ENCODE assay signal across 8 mouse cellular contexts in the genomic region with DNA sequence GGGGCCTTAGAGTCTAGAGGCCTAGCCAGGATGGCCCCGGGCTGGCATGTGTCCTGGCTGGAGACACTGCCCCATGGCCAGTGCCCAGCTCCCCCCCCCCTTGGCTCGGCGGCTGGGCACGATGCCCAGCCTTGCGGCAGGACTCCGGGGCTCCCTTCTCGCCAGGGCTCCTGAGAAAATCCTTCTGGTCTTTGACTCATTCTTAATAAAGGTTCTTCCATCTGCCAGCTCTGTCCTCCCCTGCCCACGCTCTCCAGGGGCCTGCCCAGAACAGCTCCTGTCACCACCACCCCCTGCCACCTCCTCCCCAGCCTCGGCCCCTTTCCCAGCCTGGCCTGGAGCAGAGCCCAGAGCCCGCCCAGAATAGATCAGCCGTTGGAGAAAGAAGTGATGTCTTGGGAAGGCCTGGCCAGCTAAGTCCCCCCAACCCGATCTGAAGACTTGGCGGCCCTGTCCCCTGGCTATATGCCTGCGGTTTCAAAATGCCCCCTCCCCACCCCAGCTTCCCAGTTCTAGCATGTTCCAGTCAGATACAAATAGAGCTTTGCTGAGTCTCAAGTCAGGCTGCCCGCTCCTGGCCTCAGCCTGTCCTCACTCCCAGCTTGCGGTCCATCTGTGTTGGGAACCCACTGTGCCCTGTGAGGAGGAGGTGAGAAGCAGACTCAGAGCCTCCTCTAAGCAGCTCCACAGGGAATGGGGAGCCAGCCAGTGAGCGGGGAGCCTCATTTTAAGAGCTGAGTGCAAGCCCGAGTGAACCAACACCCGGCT.
DNase-seq lines count a peak whose midpoint lies in the region; ATAC-seq lines count a peak whose summit lies in the region.

No protein-coding gene starts in this region.

- no peaks in the 10 kb centered on the region; the same call in 1 of the 2 replicates for H3K27me3 ChIP-seq in hindbrain, embryonic 16.5 days (replicated peaks; ENCODE audit: control insufficient read depth, insufficient read depth, low read length)
- 0 out of 2 replicates have a peak, but pooled peaks cover 8% of the 10 kb centered on the region for H3K27me3 ChIP-seq in midbrain, embryonic 13.5 days

- peak; percentile 67 to 72 for DNase-seq in adrenal gland, adult 18-20 months (ENCODE audit: low spot score in 2 of 2)
- peak; percentile 97 to 99 for DNase-seq in cerebellum, postnatal 25 days
- peak; percentile 88 for DNase-seq in gastrocnemius, postnatal 14 days
- DNase-seq in left cerebral cortex, adult 18-20 months (ENCODE audit: low spot score in 2 of 2), result peak; percentile 92 to 97
- peak; percentile 88 for DNase-seq in telencephalon, adult 2 months (ENCODE audit: low read depth, low spot score)
- DNase-seq in spleen, adult 12 weeks (ENCODE audit: low spot score), result no peak

- no peak overlapping the region for H3K4me3 ChIP-seq in hindbrain, embryonic 16.5 days (ENCODE audit: low read length)
- no peak overlapping the region for H3K4me3 ChIP-seq in midbrain, embryonic 13.5 days (replicated peaks)

- H3K36me3 ChIP-seq in hindbrain, embryonic 16.5 days (ENCODE audit: control insufficient read depth, insufficient read depth, low read length), result no peaks in the 10 kb centered on the region
- no peaks in the 10 kb centered on the region for H3K36me3 ChIP-seq in midbrain, embryonic 13.5 days

- H3K27ac ChIP-seq in hindbrain, embryonic 16.5 days (ENCODE audit: low read depth, low read length), result peak overlapping the region; percentile 59
- H3K27ac ChIP-seq in midbrain, embryonic 13.5 days, result peak overlapping the region; percentile 85

- ATAC-seq in hindbrain, embryonic 16.5 days, result peak; percentile 95
- peak; percentile 89 for ATAC-seq in midbrain, embryonic 13.5 days

- H3K4me1 ChIP-seq in hindbrain, embryonic 16.5 days (ENCODE audit: control insufficient read depth, insufficient read depth, low read depth, low read length), result peaks cover 45% of the 10 kb centered on the region
- H3K4me1 ChIP-seq in midbrain, embryonic 13.5 days (replicated peaks), result peaks cover 74% of the 10 kb centered on the region

- no peak overlapping the region for H3K4me2 ChIP-seq in hindbrain, embryonic 16.5 days (ENCODE audit: low read length)
- H3K4me2 ChIP-seq in midbrain, embryonic 13.5 days (replicated peaks), result no peak overlapping the region

- H3K9ac ChIP-seq in hindbrain, embryonic 16.5 days (ENCODE audit: low read depth, low read length), result peak overlapping the region; percentile 22; the same call in 1 of the 2 replicates
- H3K9ac ChIP-seq in midbrain, embryonic 13.5 days (replicated peaks), result peak overlapping the region; percentile 12

- 28% methylated on average over 14 of the region's 19 CpGs for WGBS in hindbrain, embryonic 16.5 days
- 53% methylated on average over 19 of the region's 19 CpGs for WGBS in midbrain, embryonic 13.5 days

- intact Hi-C loops in gastrocnemius, postnatal 14 days (cut with DNase I; ENCODE audit: low total_unique reads), result no loop called here

- no peaks in the 10 kb centered on the region for H3K9me3 ChIP-seq in hindbrain, embryonic 16.5 days (ENCODE audit: control insufficient read depth, low read length)
- H3K9me3 ChIP-seq in midbrain, embryonic 13.5 days, result no peaks in the 10 kb centered on the region
